Mouse (Mus musculus) embryonic facial prominence, embryonic 13.5 days (tissue): Measurements from ENCODE around the gene Fkbp10. TPM values are rescaled to one million over a fixed set of nuclear protein-coding genes. Genes with fewer than 3 reads are reported as not detected.

ENCODE experiments used
- ATAC-seq: fragments of 200-750 bp; cut with Nextera tagmentation; 2 replicates; pipeline ENCODE4 v1.8.0; 2017; ENCODE audit warnings: low read depth; ENCODE audit not compliant: insufficient number of reproducible peaks, insufficient read depth, low FRiP score, low TSS enrichment
- H3K27ac ChIP-seq: fragments of 300-500 bp; sonication (generic); 2 replicates; pipeline ENCODE4 v1.5.1; 2015; ENCODE audit warnings: moderate library complexity, mild to moderate bottlenecking, inconsistent platforms
- H3K27me3 ChIP-seq: fragments of 300-500 bp; sonication (generic); 2 replicates; pipeline ENCODE4 v1.6.1; 2015; ENCODE audit warnings: mild to moderate bottlenecking, inconsistent platforms
- H3K36me3 ChIP-seq: fragments of 300-500 bp; sonication (generic); 2 replicates; pipeline ENCODE4 v1.6.1; 2015; ENCODE audit warnings: mild to moderate bottlenecking, inconsistent platforms
- H3K4me1 ChIP-seq: fragments of 300-500 bp; sonication (generic); 2 replicates; pipeline ENCODE4 v1.6.1; 2015; ENCODE audit warnings: inconsistent platforms
- H3K4me2 ChIP-seq: fragments of 300-500 bp; sonication (generic); 2 replicates; pipeline ENCODE4 v1.6.1; 2015; ENCODE audit warnings: moderate library complexity, mild to moderate bottlenecking, inconsistent platforms
- H3K4me3 ChIP-seq: fragments of 300-500 bp; sonication (generic); 2 replicates; pipeline ENCODE4 v1.5.1; 2015; ENCODE audit warnings: mild to moderate bottlenecking, inconsistent platforms
- H3K9ac ChIP-seq: fragments of 300-500 bp; sonication (generic); 2 replicates; pipeline ENCODE4 v1.6.1; 2015; ENCODE audit warnings: mild to moderate bottlenecking, inconsistent platforms
- H3K9me3 ChIP-seq: fragments of 300-500 bp; sonication (generic); 2 replicates; pipeline ENCODE4 v1.6.1; 2016; ENCODE audit warnings: inconsistent platforms
- WGBS: fragments of 180-500 bp; shearing (Covaris S2); methylation state at CpG from one replicate; pipeline ENCODE4 v1.1.7; 2015; ENCODE audit warnings: mixed read lengths; 5-methylcytosine and 5-hydroxymethylcytosine counted together
- polyA plus RNA-seq: library from polyadenylated mRNA; unstranded; fragments of >200 nt; fragmentation: Nextera tagmentation; extraction: Ambion mirVana; gene quantifications from 2 replicates; pipeline ENCODE4 v1.2.1, GENCODE M21; 2015

Fkbp10 gene
- polyA plus RNA-seq, 1 experiment from 2014 or later = 134 TPM

GRCm38 (mm10) chr11:100421537-100421936 lies 6.0 kb downstream of the Fkbp10 start:
- Histone ChIP-seq H3K27ac (no peak overlapping the region), H3K9ac (no peak overlapping the region; the same call in 1 of the 2 replicates), H3K27me3 (no peaks in the 10 kb centered on the region), H3K4me1 (peaks cover 15% of the 10 kb centered on the region), H3K4me3 (no peak overlapping the region), H3K36me3 (peaks cover 64% of the 10 kb centered on the region), H3K9me3 (no peaks in the 10 kb centered on the region), H3K4me2 (no peak overlapping the region)
- WGBS = 49% methylated on average over 8 of the region's 8 CpGs
- no peak for ATAC-seq

- Histone ChIP-seq H3K4me2 (no peak overlapping the region), H3K4me3 (no peak overlapping the region), H3K27ac (no peak overlapping the region), H3K9ac (no peak overlapping the region), H3K4me1 (peaks cover 5% of the 10 kb centered on the region; the same call in 1 of the 2 replicates), H3K27me3 (no peaks in the 10 kb centered on the region), H3K36me3 (peaks cover 74% of the 10 kb centered on the region), H3K9me3 (no peaks in the 10 kb centered on the region)
- no peak for ATAC-seq
- WGBS = 91% methylated on average over 7 of the region's 7 CpGs
Observed at GRCm38 (mm10) chr11:100423836-100424235, 8.3 kb downstream of the Fkbp10 start.

- 34% methylated on average over 7 of the region's 7 CpGs for WGBS
- H3K36me3 ChIP-seq = peaks cover 82% of the 10 kb centered on the region
Observed at GRCm38 (mm10) chr11:100425851-100426250, 10.4 kb downstream of the Fkbp10 start.

GRCm38 (mm10) chr11:100426820-100427219 lies 11.3 kb downstream of the Fkbp10 start:
- WGBS = 87% methylated on average over 3 of the region's 3 CpGs
- H3K9me3 ChIP-seq = no peaks in the 10 kb centered on the region
- no peaks in the 10 kb centered on the region for H3K4me1 ChIP-seq
- no peak overlapping the region for H3K9ac ChIP-seq
- no peak overlapping the region for H3K27ac ChIP-seq
- no peak overlapping the region for H3K4me2 ChIP-seq
- H3K4me3 ChIP-seq = no peak overlapping the region
- peaks cover 81% of the 10 kb centered on the region for H3K36me3 ChIP-seq
- no peaks in the 10 kb centered on the region for H3K27me3 ChIP-seq
- ATAC-seq = no peak

More at GRCm38 (mm10) chr11:100425851-100426250, 10.4 kb downstream of the Fkbp10 start:
- H3K4me3 ChIP-seq = no peak overlapping the region
- no peaks in the 10 kb centered on the region for H3K9me3 ChIP-seq
- no peak overlapping the region for H3K4me2 ChIP-seq
- no peak for ATAC-seq
- peaks cover 3% of the 10 kb centered on the region; the same call in 1 of the 2 replicates for H3K4me1 ChIP-seq
- H3K27me3 ChIP-seq = no peaks in the 10 kb centered on the region
- H3K27ac ChIP-seq = peak overlapping the region; percentile 11; the same call in 1 of the 2 replicates
- H3K9ac ChIP-seq = no peak overlapping the region

GRCm38 (mm10) chr11:100428612-100429199 lies 13.2 kb downstream of the Fkbp10 start:
- Histone ChIP-seq H3K36me3 (peaks cover 78% of the 10 kb centered on the region), H3K9ac (no peak overlapping the region), H3K4me2 (no peak overlapping the region), H3K27me3 (no peaks in the 10 kb centered on the region), H3K4me1 (no peaks in the 10 kb centered on the region), H3K27ac (no peak overlapping the region), H3K4me3 (no peak overlapping the region), H3K9me3 (no peaks in the 10 kb centered on the region)
- 72% methylated on average over 9 of the region's 9 CpGs for WGBS
- no peak for ATAC-seq

- Histone ChIP-seq H3K4me2 (no peak overlapping the region), H3K9ac (no peak overlapping the region), H3K9me3 (no peaks in the 10 kb centered on the region), H3K4me1 (no peaks in the 10 kb centered on the region), H3K4me3 (no peak overlapping the region), H3K27ac (no peak overlapping the region), H3K27me3 (no peaks in the 10 kb centered on the region), H3K36me3 (peaks cover 75% of the 10 kb centered on the region)
- 90% methylated on average over 7 of the region's 7 CpGs for WGBS
- ATAC-seq = no peak
Observed at GRCm38 (mm10) chr11:100430052-100430451, 14.6 kb downstream of the Fkbp10 start.

- peaks cover 79% of the 10 kb centered on the region for H3K36me3 ChIP-seq
- H3K27me3 ChIP-seq = no peaks in the 10 kb centered on the region
- ATAC-seq = no peak
- no peak overlapping the region for H3K4me3 ChIP-seq
- no peaks in the 10 kb centered on the region for H3K9me3 ChIP-seq
- H3K27ac ChIP-seq = no peak overlapping the region
- WGBS = 86% methylated on average over 5 of the region's 5 CpGs
- no peak overlapping the region for H3K4me2 ChIP-seq
- no peaks in the 10 kb centered on the region for H3K4me1 ChIP-seq
- H3K9ac ChIP-seq = no peak overlapping the region
Observed at GRCm38 (mm10) chr11:100432002-100432401, 16.5 kb downstream of the Fkbp10 start.

GRCm38 (mm10) chr11:100435678-100436246 lies 20.3 kb downstream of the Fkbp10 start:
- peaks cover 10% of the 10 kb centered on the region for H3K4me1 ChIP-seq
- no peaks in the 10 kb centered on the region for H3K27me3 ChIP-seq
- 70% methylated on average over 9 of the region's 9 CpGs for WGBS
- H3K27ac ChIP-seq = no peak overlapping the region
- no peak overlapping the region for H3K9ac ChIP-seq
- ATAC-seq = no peak
- no peaks in the 10 kb centered on the region for H3K9me3 ChIP-seq
- H3K4me2 ChIP-seq = no peak overlapping the region
- peaks cover 76% of the 10 kb centered on the region for H3K36me3 ChIP-seq
- H3K4me3 ChIP-seq = no peak overlapping the region

- H3K36me3 ChIP-seq = peaks cover 58% of the 10 kb centered on the region
- ATAC-seq = no peak
Observed at GRCm38 (mm10) chr11:100437901-100438300, 22.4 kb downstream of the Fkbp10 start.

GRCm38 (mm10) chr11:100440691-100441522 lies 25.4 kb downstream of the Fkbp10 start:
- H3K4me2 ChIP-seq = peak overlapping the region; percentile 70
- peak overlapping the region; percentile 82 for H3K4me3 ChIP-seq
- H3K9ac ChIP-seq = peak overlapping the region; percentile 94
- no peaks in the 10 kb centered on the region for H3K9me3 ChIP-seq
- H3K36me3 ChIP-seq = peaks cover 32% of the 10 kb centered on the region
- ATAC-seq = peak; percentile 91
- no peaks in the 10 kb centered on the region for H3K27me3 ChIP-seq
- peaks cover 14% of the 10 kb centered on the region for H3K4me1 ChIP-seq
- WGBS = under 1% methylated on average over 52 of the region's 52 CpGs
- peak overlapping the region; percentile 63 for H3K27ac ChIP-seq

More at GRCm38 (mm10) chr11:100437901-100438300, 22.4 kb downstream of the Fkbp10 start:
- H3K4me3 ChIP-seq = no peak overlapping the region
- WGBS = 92% methylated on average over 1 of the region's 1 CpGs
- no peak overlapping the region for H3K9ac ChIP-seq
- H3K27me3 ChIP-seq = no peaks in the 10 kb centered on the region
- no peak overlapping the region for H3K4me2 ChIP-seq
- H3K27ac ChIP-seq = no peak overlapping the region
- peaks cover 14% of the 10 kb centered on the region for H3K4me1 ChIP-seq
- no peaks in the 10 kb centered on the region for H3K9me3 ChIP-seq

- H3K27me3 ChIP-seq = no peaks in the 10 kb centered on the region
- peaks cover 14% of the 10 kb centered on the region for H3K4me1 ChIP-seq
- peak within 1 kb of the TSS; percentile 82 for H3K4me3 ChIP-seq
- no peaks in the 10 kb centered on the region for H3K9me3 ChIP-seq
- H3K36me3 ChIP-seq = peaks cover 23% of the 10 kb centered on the region
- H3K9ac ChIP-seq = peak within 1 kb of the TSS; percentile 94
- 80% methylated on average over 8 of the region's 8 CpGs for WGBS
- ATAC-seq = no peak
- H3K4me2 ChIP-seq = peak within 1 kb of the TSS; percentile 70
- peak within 1 kb of the TSS; percentile 63 for H3K27ac ChIP-seq
Observed at GRCm38 (mm10) chr11:100441797-100442196, 26.3 kb downstream of the Fkbp10 start, which contains the start of the genes Nt5c3b and Klhl10. TSS of gene Nt5c3b (minus strand) at chr11:100441808. TSS of gene Klhl10 (plus strand) at chr11:100441917.
